Mouse (Mus musculus) thymus, postnatal 10 days (tissue): ENCODE data around the gene Bzw1.
A peak's percentile ranks its signal among the peaks of the same experiment; 100 is the strongest.
"Not testable (repeated sequence)": the region's sequence is repeated elsewhere in the genome, so short reads cannot be mapped to it uniquely, and the experiment has no call there.

Experiments
- DNase-seq, 2 experiments: peaks; one replicate each; pipeline ENCODE4 v3.0.0; 2021; ENCODE audit warnings: low spot score in 2 of 2

Bzw1 gene

DNA sequence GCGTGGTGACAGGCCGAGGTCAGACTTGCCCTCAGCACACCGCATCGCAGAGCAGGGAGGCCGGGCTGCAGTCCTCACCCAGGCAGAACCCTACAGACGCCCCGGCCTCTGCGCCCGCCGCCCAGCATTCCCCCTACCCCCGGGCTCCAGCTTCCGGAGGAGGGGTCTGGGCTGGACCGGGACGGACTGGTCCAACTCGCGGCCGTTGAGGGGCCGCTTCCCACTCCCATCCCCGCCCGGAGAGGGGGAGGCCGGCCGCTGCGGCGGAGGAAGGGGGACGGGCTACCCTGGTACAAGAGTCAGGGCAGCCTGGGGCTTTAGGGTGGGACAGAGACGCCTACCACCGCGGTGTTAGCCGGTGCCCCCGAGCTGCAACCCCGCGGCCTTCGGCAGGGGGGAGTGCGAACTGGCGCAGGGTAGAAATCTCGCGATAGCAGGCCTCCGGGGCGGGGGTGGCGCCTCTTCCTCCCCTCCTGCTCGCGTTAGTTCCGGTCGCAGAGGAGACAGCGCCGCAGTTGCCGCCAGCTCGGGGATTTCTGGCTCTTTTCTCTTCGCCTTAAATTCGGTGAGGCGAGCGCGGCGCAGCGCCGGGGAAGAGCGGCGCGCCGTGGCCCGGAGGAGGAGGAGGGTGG is at the start of gene Bzw1:
TSS of gene Bzw1 (plus strand) at position 247 of the 632 bp plus-strand sequence.
- peak; percentile 93 to 96 for DNase-seq

DNA sequence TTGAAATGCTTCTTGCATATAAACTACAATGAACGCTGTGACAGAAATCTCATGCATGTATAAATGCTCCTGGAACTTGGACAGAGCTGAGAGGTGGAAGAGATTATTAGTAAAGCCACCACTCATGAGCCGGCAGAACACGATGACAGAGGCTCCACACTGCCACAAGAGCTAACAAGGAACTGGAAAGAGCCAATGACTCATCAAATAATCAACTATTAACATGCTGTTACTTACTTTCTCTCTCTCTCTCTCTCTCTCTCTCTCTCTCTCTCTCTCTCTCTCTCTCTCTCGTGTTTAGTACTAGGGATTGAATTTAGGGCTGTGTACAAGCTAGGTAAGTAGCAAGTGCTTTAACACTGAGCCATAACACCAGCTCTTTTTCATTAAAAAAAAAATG is 48.8 kb upstream of the Bzw1 start:
- DNase-seq = no peak

DNA sequence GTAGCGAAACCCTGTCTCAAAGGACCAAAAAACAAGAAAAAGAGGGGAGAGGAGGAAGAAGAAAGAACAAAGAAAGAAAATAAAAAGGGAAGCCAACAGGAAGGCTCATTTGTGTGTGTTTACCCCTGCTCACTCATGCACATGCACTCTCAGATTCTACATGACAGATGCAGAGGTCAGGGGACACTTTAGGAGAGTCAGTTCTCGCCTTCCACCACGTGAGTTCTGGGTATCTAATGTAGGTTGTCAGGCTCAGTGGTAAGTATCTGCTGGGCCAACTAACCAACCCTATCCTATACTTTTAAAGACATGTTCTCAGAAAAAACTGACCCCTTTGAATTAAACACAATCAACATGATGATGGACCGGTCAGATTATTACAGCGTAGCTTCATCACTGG is 48.1 kb upstream of the Bzw1 start:
- no peak for DNase-seq

DNA sequence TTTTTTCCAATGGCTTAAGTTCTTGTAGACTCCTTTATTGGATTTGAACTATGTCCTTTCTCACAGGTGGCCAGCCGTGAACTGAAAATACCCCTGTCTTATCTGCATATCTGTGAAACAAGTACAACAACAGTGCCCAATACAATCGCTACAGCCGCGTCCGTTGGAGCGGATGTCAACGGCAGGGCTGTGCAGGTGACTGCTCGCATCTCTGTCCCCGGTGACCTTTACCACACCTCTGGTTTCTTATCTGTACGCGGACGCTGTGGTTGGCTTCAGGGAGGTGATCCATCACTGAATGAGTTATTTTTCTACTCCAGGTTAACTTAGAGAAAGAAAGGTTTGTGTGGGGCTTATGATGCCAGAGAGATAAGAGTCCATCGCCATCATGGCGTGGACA is 46.5 kb upstream of the Bzw1 start:
- DNase-seq = no peak

DNA sequence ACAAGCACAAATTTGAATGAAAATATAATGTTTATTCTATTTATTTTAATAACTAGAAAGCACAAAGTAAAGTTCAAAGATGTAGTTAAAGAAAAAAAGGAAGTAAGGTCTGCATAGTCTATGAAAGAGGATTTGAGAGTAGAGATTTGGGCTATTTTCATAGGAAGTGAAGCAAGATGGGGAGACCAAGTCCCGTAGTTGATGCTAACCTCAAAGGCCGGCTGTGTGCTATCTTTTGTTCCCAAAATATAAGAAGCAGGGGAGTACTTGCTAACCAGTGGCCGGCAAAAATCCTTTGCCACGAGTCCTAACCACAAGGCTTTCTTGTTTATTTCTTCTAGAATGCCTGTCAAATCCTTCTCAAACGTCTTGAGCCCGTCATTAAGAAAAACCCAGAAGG is 44.0 kb upstream of the Bzw1 start:
- no peak for DNase-seq

DNA sequence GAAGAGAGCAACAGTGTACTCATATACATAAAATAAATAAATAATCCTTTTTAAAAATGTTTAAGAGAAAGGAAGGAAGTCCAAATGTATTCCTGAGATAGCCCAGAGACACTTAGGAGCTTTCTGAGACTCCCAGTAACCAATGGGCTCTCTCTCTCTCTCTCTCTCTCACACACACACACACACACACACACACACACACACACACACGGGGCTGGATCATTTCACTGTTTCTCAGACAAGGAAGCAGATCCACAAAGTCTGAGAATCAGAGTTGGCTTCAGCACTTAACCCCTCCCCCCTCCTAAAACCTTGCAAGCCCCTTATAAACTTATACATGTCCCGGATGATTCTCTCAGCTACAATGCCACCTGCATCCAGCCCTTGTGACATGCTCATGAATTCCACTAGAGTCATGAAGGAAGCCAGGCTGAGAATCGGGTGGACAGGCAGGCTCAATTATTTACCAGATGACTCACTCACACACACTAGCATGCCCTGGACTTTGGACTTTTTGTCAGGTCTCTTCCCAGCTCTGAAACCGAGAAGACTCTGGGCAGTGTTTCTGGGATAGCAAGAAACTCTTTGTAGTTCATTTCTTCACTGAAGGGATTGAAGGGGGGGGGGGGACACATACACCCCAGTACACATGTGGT is 39.3 kb upstream of the Bzw1 start:
- DNase-seq = no peak

DNA sequence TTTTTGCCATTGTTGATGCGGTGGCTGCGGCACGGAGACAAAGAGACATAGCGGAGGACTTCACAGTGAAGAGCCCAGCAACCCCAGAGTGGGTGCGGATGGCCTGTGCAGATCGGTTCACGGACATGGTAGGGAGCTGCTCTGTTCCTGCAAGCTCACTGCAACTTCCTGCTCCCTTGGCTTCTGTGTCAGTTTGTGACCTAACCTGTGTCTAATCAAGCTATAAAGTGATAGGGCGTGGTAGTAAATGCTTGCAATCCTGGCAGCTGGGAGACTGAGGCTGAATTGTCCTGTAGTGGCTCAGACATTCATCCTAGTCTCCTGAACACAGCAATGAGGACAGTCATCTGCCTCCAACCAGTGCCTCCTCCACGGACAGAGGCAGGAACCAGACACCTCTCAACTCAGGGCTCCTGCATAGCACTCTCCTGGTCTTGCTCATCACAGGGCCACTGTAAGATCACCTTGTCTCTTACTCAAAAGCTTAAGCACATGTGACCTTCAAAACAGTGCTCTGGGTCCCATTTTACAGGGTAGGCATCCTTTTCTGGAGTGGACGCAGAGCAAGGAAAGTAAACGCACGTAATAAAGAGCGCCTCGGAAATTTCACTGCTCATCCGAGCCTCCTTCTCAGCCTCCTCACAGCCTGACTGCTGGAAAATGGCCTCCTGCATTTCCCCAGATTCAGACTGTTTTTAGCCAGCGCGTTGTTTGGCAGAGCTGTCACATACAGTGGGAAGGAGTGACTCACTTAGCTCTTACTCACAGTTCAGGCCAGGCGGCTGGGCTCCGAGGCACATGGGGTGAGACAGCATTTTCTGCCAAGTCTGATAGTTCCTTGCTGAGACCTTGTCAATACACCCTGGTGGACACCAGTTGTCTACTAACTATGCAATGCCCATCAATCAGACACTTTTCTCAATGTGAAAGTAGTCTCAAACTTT is 33.5 kb upstream of the Bzw1 start:
- DNase-seq = no peak

DNA sequence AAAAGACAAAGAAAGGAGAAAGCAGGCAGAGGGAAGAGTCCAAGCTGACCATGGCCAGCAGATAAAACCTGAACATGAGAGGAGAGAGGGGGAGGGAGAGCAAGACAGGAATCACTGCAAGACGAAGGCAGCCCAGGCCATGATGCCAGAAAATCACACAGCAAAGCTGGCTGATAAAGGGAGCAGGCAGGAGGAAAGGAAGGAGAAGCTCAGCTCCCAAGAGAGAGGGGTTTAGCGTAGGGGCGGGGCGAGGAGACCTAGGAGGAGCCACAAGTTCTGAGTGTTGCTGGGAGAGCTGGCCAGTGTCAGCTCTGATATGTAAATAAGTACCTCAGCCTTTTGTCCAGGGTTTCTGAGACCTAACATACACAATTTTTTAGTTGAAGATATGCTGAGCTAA is 30.4 kb upstream of the Bzw1 start:
- no peak for DNase-seq

DNA sequence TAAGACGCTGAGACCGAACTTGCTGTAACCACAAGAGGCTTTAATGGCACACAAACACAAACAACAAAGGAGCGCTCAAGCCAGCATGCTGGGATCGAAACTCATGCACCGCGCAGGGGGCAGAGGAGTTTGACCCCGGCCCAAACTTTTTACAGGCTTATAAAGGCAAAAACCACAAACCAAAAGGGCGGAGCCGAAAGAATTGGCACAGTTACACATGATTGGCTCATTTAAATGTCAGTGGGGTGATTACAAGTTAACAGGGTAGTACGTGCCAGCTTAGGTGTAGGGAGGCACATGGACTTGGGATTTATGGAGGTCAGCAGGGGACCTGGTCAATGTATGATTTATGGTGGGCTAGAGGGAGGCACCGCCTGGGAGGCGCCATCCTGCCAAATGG is 28.1 kb upstream of the Bzw1 start:
- no peak for DNase-seq

DNA sequence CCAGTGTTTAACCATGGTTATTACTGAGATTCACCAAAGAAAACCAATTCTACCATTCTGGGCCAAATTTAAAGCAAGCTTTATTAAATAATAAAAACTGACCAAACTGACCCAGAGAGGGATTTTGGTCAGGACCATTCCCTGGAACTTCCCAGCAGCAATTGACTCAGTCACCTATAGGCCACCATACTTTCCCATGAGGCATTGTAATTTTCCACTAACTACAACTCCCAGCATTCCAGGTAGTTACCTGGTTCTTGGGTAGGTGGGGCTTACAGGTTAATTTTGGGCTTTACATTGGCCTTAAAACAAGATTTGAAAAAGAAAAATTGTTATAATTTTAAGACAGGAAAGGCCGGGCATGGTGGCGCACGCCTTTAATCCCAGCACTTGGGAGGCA is 26.9 kb upstream of the Bzw1 start:
- DNase-seq = no peak

DNA sequence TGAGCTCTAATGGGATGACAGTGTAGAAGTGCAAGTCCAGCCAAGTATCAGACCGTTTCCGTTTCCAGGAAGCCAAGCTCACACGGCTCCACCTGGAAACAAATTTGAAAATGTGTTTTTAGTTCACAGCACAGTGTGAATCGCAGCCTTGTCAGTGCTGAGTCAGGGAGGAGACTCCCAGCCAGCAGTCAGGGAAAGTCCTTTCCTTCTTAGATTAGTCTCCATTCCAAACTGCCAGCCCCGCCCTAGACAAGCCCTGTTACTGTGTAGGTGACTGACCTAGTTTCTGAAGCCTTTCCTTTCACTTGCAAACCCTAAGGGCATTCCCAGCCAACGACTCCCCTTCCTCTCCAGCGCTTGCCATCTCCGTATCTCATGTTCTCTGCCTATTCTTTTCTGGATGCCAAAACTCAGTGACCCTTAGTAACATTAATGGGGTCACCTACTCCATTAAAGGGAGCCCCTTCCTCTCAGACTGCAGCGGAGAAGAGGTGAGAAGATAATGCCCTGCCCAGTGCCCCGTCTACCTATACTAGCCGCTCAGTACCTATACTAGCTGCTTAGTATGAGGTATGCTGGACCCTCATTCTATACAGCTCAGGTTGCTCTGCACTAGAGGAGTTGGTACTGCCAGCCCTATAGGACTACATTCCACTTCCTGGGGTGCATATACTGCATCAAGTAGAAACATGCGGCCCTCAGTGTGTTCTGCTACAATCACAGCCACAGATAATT is 25.8 kb upstream of the Bzw1 start:
- no peak for DNase-seq

DNA sequence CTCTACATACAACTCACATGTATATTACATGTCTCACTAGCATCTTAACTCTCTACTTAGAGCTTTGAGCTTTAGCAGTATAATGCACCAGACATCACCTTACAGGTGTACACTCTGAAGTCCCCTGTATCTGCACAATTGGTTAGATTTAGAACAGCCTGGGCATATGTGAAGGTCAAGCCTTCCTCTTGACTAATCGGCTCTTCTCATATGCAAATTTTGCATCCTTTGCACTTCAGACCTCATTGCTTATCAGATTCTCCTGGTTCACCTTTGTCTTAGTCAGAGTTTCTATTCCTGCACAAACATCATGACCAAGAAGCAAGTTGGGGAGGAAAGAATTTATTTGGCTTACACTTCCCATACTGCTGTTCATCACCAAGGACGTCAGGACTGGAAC is 23.0 kb upstream of the Bzw1 start:
- no peak for DNase-seq

DNA sequence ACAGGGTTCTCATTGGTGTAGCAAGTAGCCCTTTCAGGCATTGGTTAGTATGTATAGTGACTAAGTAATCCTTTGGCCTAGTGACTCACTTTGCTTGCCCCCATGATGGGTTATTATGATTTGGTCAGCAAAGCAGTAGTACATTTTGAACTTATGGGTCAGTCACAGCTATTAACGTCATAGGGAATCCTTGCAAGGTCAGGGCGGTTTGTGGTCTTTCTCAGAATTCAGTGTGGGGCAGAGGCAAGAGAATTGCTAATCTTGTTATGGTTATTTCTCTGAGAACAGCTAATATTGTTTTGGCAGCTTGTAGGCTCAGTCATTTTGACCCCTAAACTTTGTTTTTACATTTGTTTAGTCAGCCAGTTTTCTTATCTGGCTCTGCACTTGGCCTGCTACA is 18.4 kb upstream of the Bzw1 start:
- not testable (repeated sequence) for DNase-seq

DNA sequence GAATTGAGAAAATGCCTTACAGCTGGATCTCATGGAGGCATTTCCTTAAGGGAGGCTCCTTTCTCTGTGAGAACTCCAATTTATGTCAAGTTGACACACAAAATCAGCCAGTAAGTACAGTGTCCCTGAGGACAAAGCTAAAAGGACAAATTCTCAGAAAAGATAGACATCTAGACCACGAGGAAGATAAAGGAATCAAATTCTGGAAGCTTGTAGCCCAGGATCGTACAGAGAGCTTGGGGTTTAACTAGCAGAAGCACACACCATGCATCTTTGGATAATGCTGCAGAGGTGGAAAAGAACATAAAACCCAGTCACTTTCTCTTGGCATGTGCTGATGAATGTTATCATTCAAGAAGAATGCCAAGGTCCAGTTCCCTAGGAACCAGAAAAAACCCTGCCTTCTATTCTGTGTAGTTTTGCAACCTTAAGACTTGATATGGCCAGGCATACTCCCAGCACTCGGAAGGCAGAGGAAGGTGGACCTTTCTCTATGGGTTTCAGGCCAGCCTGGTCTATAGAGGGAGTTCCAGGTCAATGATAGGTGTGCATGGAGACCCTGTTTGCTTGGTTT is 17.0 kb upstream of the Bzw1 start:
- no peak for DNase-seq

DNA sequence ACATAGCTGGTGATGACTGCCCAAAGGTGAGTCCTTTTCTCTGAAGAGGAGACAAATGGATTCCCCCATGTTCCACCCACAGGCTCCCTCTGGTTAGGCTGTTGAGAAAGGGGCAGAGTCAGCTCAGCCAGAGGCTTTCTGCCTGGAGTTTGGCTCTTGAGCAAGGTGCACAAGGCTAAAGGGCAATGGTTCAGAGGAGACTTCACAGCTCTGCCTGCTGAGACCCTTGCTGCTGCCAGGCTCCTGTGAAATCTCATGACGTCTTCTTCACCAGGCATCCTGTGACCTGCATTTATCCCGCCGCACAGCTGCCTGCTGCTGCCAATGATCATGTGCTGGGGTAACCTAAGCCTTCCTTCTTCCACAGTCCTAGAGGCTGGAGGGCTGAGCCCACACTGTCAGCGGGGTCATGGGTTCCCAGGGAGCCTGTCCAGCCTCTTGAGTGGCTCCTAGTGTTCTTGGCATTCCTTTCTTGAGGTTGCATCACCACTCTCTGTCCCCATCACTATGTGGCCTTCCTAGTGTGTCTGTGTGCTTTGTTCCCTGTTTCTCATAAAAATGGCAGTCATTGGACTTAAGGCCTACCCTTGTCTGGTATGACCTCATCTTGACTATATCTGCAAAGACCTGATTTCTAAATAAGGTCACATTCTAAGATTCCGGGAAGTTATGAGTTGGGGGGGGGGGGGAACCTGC is 10.0 kb upstream of the Bzw1 start:
- no peak for DNase-seq

DNA sequence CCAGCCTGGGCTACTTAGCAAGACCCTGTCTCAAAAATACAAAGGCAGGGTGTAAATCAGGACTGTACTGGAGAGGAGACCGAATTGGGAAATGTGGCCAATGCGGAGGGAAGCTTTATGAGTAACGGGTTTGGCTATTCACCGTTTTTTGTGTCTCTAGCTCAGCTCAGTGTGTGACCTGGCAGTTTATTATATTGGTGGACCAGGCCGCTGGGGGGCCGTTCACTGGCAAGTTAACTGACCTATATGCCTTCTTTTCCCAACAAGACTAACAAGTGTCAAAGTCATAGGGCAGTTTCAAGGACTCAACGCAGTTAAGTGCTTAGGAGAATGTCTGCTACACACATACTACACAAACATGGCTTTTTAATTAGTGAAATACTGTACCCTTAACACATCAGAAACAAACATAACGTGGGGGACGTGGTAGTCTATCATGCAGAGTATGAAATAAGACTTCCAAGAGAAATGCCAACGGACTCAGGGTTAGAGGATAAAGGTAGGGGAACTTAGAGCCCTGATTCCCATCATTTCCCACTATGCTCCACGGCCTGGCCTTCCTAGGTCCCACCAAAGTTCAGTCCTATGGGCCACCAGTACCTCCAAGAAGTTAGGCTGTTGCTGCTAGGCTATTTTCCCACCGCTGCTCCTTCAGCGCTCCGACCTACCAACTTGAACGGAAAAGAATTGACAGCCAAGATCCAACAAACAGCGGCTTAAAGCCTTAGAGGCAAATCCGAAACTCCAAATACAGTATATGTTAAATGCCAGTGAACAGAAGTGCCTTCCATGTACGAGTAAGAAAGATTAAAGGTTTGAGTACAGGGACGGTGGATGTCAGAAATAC is 1.1 kb upstream of the Bzw1 start:
- DNase-seq = no peak

DNA sequence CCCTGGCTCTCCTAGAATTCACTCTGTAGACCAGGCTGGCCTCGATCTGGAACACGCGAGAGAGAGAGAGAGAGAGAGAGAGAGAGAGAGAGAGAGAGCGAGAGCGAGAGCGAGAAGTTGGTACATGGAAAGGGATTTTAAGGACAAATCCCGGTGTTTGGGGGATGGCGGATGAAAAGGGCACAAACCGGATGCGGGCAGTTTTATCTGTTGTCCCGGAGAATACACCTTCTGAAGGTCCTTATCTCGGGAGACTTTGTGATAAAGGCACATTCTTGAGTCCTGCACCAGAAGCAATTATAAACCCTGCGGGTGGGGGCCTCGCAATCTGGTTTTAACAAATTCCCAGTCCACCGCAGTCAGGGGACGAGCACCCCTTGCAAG is 438 bp upstream of the Bzw1 start:
- no peak for DNase-seq

DNA sequence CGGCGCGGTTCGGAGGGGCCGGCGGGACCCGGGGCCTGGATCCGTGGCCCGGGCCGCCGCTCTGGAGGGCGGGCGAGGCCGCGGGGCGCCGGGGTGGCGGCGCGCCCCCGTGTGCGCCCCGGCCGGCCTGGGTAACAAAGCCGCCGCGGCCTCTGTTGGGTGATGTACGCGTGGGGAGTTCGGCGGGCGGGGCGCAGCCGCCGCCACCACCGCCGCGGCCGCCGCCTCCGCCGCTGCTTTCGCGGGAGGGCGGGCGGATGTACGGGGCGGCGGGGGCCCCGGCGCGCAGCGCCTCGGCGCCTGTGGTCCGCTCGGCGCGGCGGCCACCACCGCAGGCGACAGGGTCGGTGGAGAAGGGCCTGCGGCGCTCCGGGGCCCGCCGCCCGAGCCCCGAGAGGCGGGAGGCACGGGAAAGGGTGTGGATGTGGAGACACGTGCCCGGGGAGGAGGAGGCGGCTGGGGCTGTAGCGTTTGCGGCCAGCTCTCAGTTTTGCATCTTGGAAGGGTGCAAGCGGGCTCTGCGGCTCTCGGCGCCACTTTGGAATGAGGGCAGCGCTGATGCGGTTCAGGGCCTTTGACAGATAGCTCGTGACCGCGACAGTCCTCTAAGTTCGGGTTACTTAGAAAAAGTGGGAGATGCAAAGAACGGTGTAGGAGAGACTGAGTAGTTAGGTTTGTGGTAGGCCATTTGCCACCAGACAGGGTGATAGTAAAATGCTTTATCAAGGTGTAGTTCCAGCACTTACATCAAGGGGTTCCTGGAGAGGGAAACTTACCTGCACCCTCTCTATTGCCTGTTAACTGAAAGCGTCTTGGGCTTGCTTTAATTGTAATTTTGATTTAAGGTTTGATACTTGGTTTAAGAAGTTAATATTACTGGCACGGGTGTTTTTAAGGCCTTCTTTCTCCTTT is 842 bp downstream of the Bzw1 start:
- peak; percentile 36 to 47 for DNase-seq

DNA sequence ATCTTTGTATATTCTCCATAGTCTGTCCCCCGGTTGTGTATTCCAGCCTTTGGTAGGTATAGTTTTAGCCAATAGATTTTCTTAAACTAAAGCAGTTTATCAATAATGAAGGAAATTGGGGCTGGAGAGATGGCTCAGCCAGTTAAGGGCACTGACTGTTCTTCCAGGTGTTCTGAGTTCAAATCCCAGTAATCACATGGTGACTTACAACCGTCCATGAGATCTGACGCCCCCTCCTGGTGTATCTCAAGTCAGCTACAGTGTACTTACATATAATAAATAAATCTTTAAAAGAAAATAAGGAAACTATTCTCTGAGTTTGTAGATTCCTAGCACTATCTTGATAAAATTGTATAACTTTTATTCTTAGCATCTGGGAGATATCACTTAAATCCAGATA is 2.6 kb downstream of the Bzw1 start:
- DNase-seq = no peak
